Mouse (Mus musculus) ovary, adult 10 weeks (tissue): ENCODE measurements around the gene Xkr7. TPM values are rescaled to one million over a fixed set of nuclear protein-coding genes. Genes with fewer than 3 reads are reported as not detected.

Source experiments
- polyA plus RNA-seq: library from polyadenylated mRNA; stranded (reverse); fragments of 350-450 nt; fragmentation: Illumina TruSeq; extraction: RNeasy Lipid Tissue Mini Kit (QIAGEN cat#74804); gene quantifications from one replicate; pipeline ENCODE4 v1.2.3, GENCODE M21; 2014

Xkr7 gene
- polyA plus RNA-seq = not detected

DNA sequence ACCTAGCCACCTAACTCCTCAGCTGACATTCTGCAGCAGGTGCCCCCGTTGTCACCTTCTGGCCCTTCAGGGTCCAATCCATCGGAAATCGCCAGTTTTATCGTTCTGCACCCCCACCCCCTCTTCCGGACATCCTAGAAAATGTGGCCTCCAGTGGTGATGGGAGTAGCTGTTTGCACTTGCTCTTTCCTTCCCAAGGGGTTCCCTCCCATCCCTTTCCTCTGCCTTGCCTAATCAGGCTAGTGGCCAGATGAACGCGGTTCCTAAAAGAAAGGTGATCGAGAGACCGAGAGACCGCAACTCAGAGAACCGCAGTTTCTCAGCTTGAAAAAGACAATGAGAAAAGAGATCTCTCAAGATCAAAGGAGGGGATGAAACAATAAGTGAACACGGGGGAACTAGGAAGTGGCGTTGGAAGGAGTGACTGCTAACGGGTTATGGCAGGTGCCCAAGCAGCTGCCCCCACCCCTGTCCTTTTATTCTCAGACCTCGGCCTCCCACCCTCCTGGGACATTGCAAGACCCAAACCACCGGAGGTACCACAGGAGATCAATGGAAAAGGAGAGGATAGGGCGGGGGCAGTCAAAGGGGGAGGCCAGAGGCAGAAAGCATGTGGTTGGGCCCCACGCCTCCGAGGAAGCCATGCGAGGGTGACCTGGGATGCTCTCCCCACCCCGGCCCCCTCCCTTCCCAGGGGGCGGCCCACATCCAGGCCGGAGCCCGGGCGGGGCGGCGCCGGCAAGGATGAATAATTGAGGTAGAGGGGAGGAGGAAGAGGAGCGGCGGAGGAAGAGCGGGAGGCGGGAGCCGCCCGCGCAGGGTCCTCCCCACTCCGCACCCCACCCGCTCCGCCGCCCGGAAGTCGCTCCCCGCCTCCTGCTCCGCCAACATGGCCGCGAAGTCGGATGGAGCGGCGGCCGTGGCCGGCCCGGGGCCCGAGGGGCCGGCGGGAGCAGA lies at the start of gene Xkr7:
Xkr7 (plus strand) TSS at position 727 of the 957 bp plus-strand sequence.

DNA sequence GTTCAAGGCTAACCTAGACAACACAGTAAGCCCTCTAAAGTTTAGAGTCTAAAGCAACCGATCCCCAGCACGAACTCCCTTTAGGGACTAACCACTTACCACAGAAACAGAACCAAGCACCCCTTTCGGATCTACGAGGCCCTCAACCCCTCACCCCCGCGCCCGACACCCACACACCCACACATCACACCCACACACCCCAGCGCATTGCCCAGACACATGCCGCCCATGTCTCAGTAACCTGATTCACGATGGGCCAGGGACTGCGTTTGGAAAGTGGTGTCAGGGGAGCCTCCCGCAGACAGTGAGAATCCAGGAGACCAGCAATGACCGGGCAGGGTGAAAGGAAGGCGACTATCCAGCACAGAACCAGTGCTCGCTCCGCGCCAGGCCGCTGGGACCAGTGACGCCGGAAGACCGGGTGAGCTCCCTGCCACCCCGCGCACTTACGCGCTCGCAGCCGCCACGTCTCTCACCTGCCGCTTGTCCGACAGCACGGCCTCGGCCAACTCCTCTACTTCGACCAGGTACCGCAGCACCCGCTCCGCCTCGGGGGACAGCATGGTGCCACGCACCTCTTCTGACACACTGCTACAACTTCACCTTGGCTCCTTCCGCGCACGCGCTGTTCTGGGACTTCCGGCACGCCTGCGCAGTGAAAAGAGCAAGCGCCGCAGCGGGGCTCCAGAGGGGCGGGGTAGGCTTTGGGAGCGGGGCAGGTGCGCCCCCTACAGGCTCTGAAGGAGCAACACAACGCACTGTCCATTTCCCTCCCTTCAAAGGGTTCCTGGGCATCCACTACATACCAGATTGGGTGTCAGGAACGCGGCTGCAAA lies 16.7 kb upstream of the Xkr7 start, which contains the start of gene Pdrg1:
Pdrg1 (minus strand) TSS at position 670 of the 836 bp plus-strand sequence.

DNA sequence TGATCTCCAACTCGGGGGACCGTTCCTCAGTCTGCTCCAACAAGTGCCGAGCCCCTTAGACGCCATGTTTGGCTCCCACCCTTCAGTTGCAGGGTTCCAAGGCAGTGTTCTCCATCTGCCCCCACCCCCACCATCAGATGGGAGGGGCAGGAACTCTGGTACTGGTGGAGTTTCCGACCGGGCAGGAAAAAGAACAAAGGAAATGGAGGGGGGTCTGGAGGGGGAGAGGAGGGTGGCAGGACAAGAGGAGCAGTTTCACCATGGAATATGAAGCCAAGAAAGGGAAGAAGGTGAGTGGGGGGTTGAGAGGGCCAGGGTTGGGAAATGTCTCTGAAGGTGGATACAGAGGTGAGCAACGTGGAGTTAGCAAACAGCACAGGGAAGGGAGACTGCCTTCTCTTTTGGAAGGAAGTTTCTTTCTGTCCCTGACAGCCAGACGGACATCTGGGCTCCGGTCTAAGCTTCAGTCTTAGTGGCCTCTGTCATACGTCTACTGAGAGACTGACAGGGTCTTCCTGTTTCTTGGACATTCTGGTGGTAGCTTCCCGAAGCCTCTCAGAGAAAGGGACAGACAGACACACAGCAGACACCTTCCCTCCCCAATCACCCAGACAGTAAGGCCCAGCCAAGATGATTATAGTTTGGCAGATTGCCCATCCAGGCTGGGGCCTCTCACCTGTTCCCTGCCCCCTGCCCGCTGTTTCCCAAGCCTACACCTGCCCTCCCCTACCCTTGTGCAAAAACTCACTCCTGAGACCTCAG lies 34.3 kb downstream of the Xkr7 start, which contains the start of gene Ccm2l:
Ccm2l (plus strand) TSS at position 209 of the 762 bp plus-strand sequence.

Other genes starting within 250 kb of the Xkr7 start
- gene Bcl2l1, start 200.1 kb upstream of the Xkr7 start, polyA plus RNA-seq = 28.0 TPM
- 63.9 TPM for gene Tpx2, start 183.9 kb upstream of the Xkr7 start, polyA plus RNA-seq
- gene Mylk2, start 120.5 kb upstream of the Xkr7 start, polyA plus RNA-seq = not detected
- not detected for gene Foxs1, start 98.6 kb upstream of the Xkr7 start, polyA plus RNA-seq
- gene Dusp15, start 80.2 kb upstream of the Xkr7 start, polyA plus RNA-seq = not detected
- gene Ttll9, start 69.4 kb upstream of the Xkr7 start, polyA plus RNA-seq = not detected
- gene Pdrg1, start 16.4 kb upstream of the Xkr7 start, polyA plus RNA-seq = 63.4 TPM
- 0.54 TPM for gene Ccm2l, start 34.1 kb downstream of the Xkr7 start, polyA plus RNA-seq
- not detected for gene Hck, start 76.6 kb downstream of the Xkr7 start, polyA plus RNA-seq
- gene Tm9sf4, start 129.5 kb downstream of the Xkr7 start, polyA plus RNA-seq = 33.0 TPM
- gene Tspyl3, start 193.6 kb downstream of the Xkr7 start, polyA plus RNA-seq = 3.8 TPM
- 15.2 TPM for gene Plagl2, start 209.6 kb downstream of the Xkr7 start, polyA plus RNA-seq
- gene Pofut1, start 209.7 kb downstream of the Xkr7 start, polyA plus RNA-seq = 22.4 TPM